In genomic region chr1:193764103-193764502, GRCm38 (mm10) we compare ENCODE assay signal across 23 mouse cellular contexts.
DNase-seq lines count a peak whose midpoint lies in the region; ATAC-seq and TF ChIP-seq lines count a peak whose summit lies in the region.
"Had no signal": no experiment of that assay in that cellular context is flagged by ENCODE, and none has a peak within 500 bp of the region (broad histone marks: within the 10 kb centered on the region; RNA-seq: fewer than 3 reads in every experiment).

No protein-coding gene starts in this region.

- H3K9me3 ChIP-seq in kidney, embryonic 14.5 days (ENCODE audit: control insufficient read depth, low read length), result no peaks in the 10 kb centered on the region
- H3K9me3 ChIP-seq: G1E had no signal

- intact Hi-C loops in left cerebral cortex, adult 2 months (cut with DNase I), result no loop called here
- intact Hi-C loops in heart, postnatal 25 days (cut with DNase I), result no loop called here

- H3K4me3 ChIP-seq in left cerebral cortex, adult 2 months, result no peak overlapping the region
- H3K4me3 ChIP-seq in cortical plate, adult 2 months (ENCODE audit: insufficient read depth, low read length), result no peak overlapping the region
- no peak overlapping the region for H3K4me3 ChIP-seq in kidney, embryonic 14.5 days (ENCODE audit: low read length)

- no peak for TF ChIP-seq CTCF in left cerebral cortex, adult 2 months (IDR thresholded peaks at IDR 0.05)
- no peak for TF ChIP-seq CTCF in cortical plate, adult 2 months (IDR thresholded peaks at IDR 0.05; ENCODE audit: extremely low read depth, insufficient read depth, low read length)

- H3K27me3 ChIP-seq in kidney, embryonic 14.5 days (ENCODE audit: control insufficient read depth, insufficient read depth, low read length), result no peaks in the 10 kb centered on the region
- H3K27me3 ChIP-seq: CH12.LX, Patski had no signal

- no peak for DNase-seq in frontal cortex, postnatal 14 days (ENCODE audit: low spot score in 2 of 2)
- no peak for DNase-seq in left cerebral cortex, adult 2 months (ENCODE audit: extremely low spot score in 1 of 2, low spot score in 2 of 2)
- DNase-seq in left cerebral cortex, adult 18-20 months (ENCODE audit: low spot score in 2 of 2), result no peak
- DNase-seq in brain, adult 2 months (ENCODE audit: low read depth, low spot score), result peak; percentile 62
- DNase-seq in heart, postnatal 25 days (ENCODE audit: low spot score), result no peak
- DNase-seq: adrenal gland, adult 2 months; adrenal gland, adult 8-10 months; adrenal gland, postnatal 10 days; adrenal gland, postnatal 14 days; adrenal gland, postnatal 25 days; adrenal gland, postnatal 36 days; B cell, adult 2 months; cerebellum, adult 11 months; cerebellum, adult 11-12 months; cerebellum, adult 18-20 months had no signal

- TF ChIP-seq POLR2A in cortical plate, adult 2 months (IDR thresholded peaks at IDR 0.05; ENCODE audit: extremely low read depth, insufficient read depth, low read length), result no peak

- no peaks in the 10 kb centered on the region for H3K36me3 ChIP-seq in kidney, embryonic 14.5 days (ENCODE audit: control insufficient read depth, insufficient read depth, low read length)
- H3K36me3 ChIP-seq: G1E had no signal

- ATAC-seq in frontal cortex, adult (ENCODE audit: low TSS enrichment), result peak; percentile 55
- no peak for ATAC-seq in kidney, embryonic 14.5 days (ENCODE audit: low FRiP score, low TSS enrichment)
- ATAC-seq: activated CD4-positive, CD25-positive, alpha-beta regulatory T cell, adult 4 months; CD4-positive, CD25-positive, alpha-beta regulatory T cell, adult 4 months; Patski had no signal

- no peak overlapping the region for H3K4me2 ChIP-seq in kidney, embryonic 14.5 days (replicated peaks; ENCODE audit: low read depth, low read length)

- H3K9ac ChIP-seq in kidney, embryonic 14.5 days (ENCODE audit: low read depth, low read length), result no peak overlapping the region

- H3K27ac ChIP-seq in left cerebral cortex, adult 2 months, result 0 out of 2 replicates have a peak overlapping the region, but pooled peaks have one; percentile 30
- H3K27ac ChIP-seq in cortical plate, adult 2 months (ENCODE audit: insufficient read depth, low read length), result peak overlapping the region; percentile 65; the same call in 1 of the 2 replicates
- H3K27ac ChIP-seq in kidney, embryonic 14.5 days (ENCODE audit: low read depth, low read length), result no peak overlapping the region

- no peaks in the 10 kb centered on the region for H3K4me1 ChIP-seq in cortical plate, adult 2 months (ENCODE audit: control insufficient read depth, insufficient read depth, low read length)
- no peaks in the 10 kb centered on the region for H3K4me1 ChIP-seq in kidney, embryonic 14.5 days (ENCODE audit: control insufficient read depth, insufficient read depth, low read length)
